Mouse (Mus musculus) gastrocnemius, postnatal 4 days (tissue): ENCODE measurements at regions not wholly inside any gene's neighbourhood (a gene's known extent, or its start where the extent isn't known, plus 50 kb on each side); places are given as distances from the start of the nearest gene placed in this dataset.

Source experiments
- DNase-seq, 2 experiments: peaks; one replicate each; pipeline ENCODE4 v3.0.0; 2021 to 2022; ENCODE audit warnings: low spot score in 2 of 2, mixed read lengths in 2 of 2

GRCm38 (mm10) chr1:185519811-185520210 is 65.2 kb downstream of the Slc30a10 start:
- DNase-seq: no peak

- no peak for DNase-seq
Observed at GRCm38 (mm10) chr1:185524020-185524419, 69.4 kb downstream of the Slc30a10 start.

GRCm38 (mm10) chr1:185533471-185533870 is 78.8 kb downstream of the Slc30a10 start:
- no peak for DNase-seq

- no peak for DNase-seq
Observed at GRCm38 (mm10) chr1:185534129-185534528, 79.5 kb downstream of the Slc30a10 start.

GRCm38 (mm10) chr1:185535321-185535720 is 80.7 kb downstream of the Slc30a10 start:
- DNase-seq: no peak

- DNase-seq: no peak
Observed at GRCm38 (mm10) chr1:185537236-185537635, 82.6 kb downstream of the Slc30a10 start.

GRCm38 (mm10) chr1:185539458-185539857 is 84.8 kb downstream of the Slc30a10 start:
- DNase-seq: no peak

GRCm38 (mm10) chr1:185546346-185546745 is 91.7 kb downstream of the Slc30a10 start:
- no peak for DNase-seq

GRCm38 (mm10) chr1:185572761-185573530 is 118.3 kb downstream of the Slc30a10 start:
- no peak for DNase-seq

GRCm38 (mm10) chr1:185574978-185575377 is 120.3 kb downstream of the Slc30a10 start:
- DNase-seq: no peak

GRCm38 (mm10) chr1:185579824-185580223 is 125.2 kb downstream of the Slc30a10 start:
- DNase-seq: no peak

GRCm38 (mm10) chr1:185585191-185585870 is 130.7 kb downstream of the Slc30a10 start:
- no peak for DNase-seq

- peak in 1 of 2 experiments; percentile 42 for DNase-seq
Observed at GRCm38 (mm10) chr1:185587671-185588347, 133.2 kb downstream of the Slc30a10 start.

GRCm38 (mm10) chr1:185588348-185588719 is 133.7 kb downstream of the Slc30a10 start:
- DNase-seq: no peak

- DNase-seq: no peak
Observed at GRCm38 (mm10) chr1:185596815-185597214, 142.2 kb downstream of the Slc30a10 start.

GRCm38 (mm10) chr1:185598514-185598913 is 143.9 kb downstream of the Slc30a10 start:
- no peak for DNase-seq

- DNase-seq: no peak
Observed at GRCm38 (mm10) chr1:185601166-185601565, 146.5 kb downstream of the Slc30a10 start.

- no peak for DNase-seq
Observed at GRCm38 (mm10) chr1:185605996-185606395, 151.3 kb downstream of the Slc30a10 start.

- DNase-seq: no peak
Observed at GRCm38 (mm10) chr1:185607611-185608010, 153.0 kb downstream of the Slc30a10 start.

- DNase-seq: no peak
Observed at GRCm38 (mm10) chr1:185608440-185608839, 153.8 kb downstream of the Slc30a10 start.

- DNase-seq: no peak
Observed at GRCm38 (mm10) chr1:185610586-185610985, 155.9 kb downstream of the Slc30a10 start.

GRCm38 (mm10) chr1:185615819-185616429 is 161.3 kb downstream of the Slc30a10 start:
- DNase-seq: no peak
